Mouse (Mus musculus): ENCODE results near the gene Prdm11. TPM values are rescaled to one million over a fixed set of nuclear protein-coding genes. Genes with fewer than 3 reads are reported as not detected.

Gene Prdm11
- polyA plus RNA-seq, 1 experiment = 11.0 TPM

DNA sequence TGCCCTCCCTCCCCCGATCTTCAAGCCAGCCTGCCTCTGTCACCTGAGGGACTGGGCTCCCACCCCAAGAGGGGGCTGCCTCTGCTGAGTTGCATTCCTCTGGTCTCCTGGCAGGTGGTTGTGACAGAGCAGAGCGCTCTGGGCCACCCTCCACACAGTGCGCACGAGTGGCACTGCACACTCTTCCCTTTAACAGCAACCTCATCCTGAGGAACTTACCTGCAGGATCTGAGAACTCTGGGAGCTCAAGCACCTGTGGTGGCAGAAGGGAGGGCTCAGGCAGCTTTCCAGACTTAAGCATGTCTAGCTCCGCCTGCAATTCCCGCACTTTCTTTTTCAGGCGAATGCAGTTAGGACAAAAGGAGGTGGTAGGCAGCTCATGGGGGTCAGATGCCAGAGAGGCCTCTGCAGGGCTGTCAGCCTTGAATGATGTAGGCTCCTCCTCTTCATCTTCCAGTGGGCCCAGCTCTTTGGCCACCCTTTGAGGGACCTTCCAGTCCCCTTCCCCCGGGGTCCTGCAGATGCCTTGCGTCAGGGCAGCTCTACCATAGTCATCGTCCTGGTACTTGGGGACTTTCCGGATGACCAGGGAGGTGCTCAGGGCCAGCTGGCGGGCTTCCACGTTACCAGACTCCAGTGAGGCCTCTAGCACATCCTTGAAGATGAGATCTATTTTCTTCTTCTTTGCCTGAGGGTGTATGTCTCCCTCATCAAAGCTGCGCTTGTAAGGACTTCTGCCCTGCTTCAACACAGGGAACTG lies 70.8 kb downstream of the Prdm11 start:
- Histone ChIP-seq H3K4me3 (ENCODE audit: extremely low read depth, insufficient read depth, insufficient read length) (no peak overlapping the region), H3K27ac (ENCODE audit: insufficient read depth, low read length) (no peak overlapping the region), H3K36me3 (ENCODE audit: control insufficient read depth, insufficient read depth, low read length) (peaks cover 20% of the 10 kb centered on the region), H3K27me3 (ENCODE audit: control insufficient read depth, insufficient read depth, low read length) (no peaks in the 10 kb centered on the region), H3K4me1 (ENCODE audit: control insufficient read depth, insufficient read depth, insufficient read length) (no peaks in the 10 kb centered on the region)
- DNase-seq (ENCODE audit: low read depth in 1 of 2, low spot score in 2 of 2) = no peak
- TF ChIP-seq POLR2A (IDR thresholded peaks at IDR 0.05; ENCODE audit: low read depth, low read length) (no peak), CTCF (IDR thresholded peaks at IDR 0.05; ENCODE audit: extremely low read depth, insufficient read depth, insufficient read length, insufficient replicate concordance) (no peak)
- 88% methylated on average over 14 of the region's 14 CpGs for WGBS

DNA sequence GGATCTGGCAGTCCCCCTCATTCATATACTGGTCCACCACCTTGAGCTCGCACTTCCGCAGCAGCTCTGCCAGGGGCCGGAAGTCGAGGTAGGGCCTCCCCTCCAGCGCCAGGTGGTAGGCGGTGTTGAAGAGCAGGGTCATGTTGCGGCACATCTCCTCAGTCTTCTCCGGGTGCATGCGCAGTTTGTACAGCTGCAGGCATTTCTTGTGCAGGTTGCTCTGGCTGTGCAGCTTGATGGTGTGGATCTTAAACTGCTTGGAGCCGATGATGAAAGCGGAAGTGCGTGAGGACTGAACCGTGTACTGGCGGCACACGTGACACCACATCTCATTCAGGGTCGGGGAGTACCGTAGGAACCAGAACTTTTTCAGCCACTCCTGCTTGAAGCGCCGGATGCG lies 72.3 kb downstream of the Prdm11 start:
- H3K36me3 ChIP-seq (ENCODE audit: control insufficient read depth, insufficient read depth, low read length) = peaks cover 20% of the 10 kb centered on the region
- DNase-seq (ENCODE audit: low read depth in 1 of 2, low spot score in 2 of 2) = no peak
- WGBS = 95% methylated on average over 20 of the region's 20 CpGs
- TF ChIP-seq POLR2A (IDR thresholded peaks at IDR 0.05; ENCODE audit: low read depth, low read length) (no peak), CTCF (IDR thresholded peaks at IDR 0.05; ENCODE audit: extremely low read depth, insufficient read depth, insufficient read length, insufficient replicate concordance) (no peak)
- no peak overlapping the region for H3K27ac ChIP-seq (ENCODE audit: insufficient read depth, low read length)
- H3K27me3 ChIP-seq (ENCODE audit: control insufficient read depth, insufficient read depth, low read length) = no peaks in the 10 kb centered on the region
- H3K4me3 ChIP-seq (ENCODE audit: extremely low read depth, insufficient read depth, insufficient read length) = no peak overlapping the region
- no peaks in the 10 kb centered on the region for H3K4me1 ChIP-seq (ENCODE audit: control insufficient read depth, insufficient read depth, insufficient read length)

DNA sequence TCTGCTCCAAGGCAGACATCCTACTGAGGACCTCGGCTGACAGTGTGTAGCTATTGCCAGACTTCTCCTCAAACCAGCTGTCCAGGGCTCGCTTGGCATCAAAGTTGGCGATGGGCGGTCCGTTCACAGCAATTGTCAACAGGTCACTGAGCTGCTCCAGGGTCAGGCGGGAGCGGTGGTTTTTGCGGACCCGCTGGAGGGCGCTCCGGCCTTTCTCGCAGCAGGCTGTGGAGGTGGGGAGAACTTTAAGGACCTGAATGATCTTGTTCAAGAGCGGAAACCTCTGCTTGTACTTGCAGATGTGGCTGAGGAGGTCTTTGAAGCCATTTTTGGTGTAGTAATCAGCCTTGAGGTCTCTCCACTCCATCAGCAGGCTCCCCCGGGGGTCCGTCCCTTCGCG lies 73.9 kb downstream of the Prdm11 start:
- Histone ChIP-seq H3K36me3 (ENCODE audit: control insufficient read depth, insufficient read depth, low read length) (peaks cover 20% of the 10 kb centered on the region), H3K4me3 (ENCODE audit: extremely low read depth, insufficient read depth, insufficient read length) (no peak overlapping the region), H3K27ac (ENCODE audit: insufficient read depth, low read length) (no peak overlapping the region), H3K27me3 (ENCODE audit: control insufficient read depth, insufficient read depth, low read length) (no peaks in the 10 kb centered on the region), H3K4me1 (ENCODE audit: control insufficient read depth, insufficient read depth, insufficient read length) (no peaks in the 10 kb centered on the region)
- WGBS = 90% methylated on average over 17 of the region's 17 CpGs
- DNase-seq (ENCODE audit: low read depth in 1 of 2, low spot score in 2 of 2) = no peak
- TF ChIP-seq POLR2A (IDR thresholded peaks at IDR 0.05; ENCODE audit: low read depth, low read length) (no peak), CTCF (IDR thresholded peaks at IDR 0.05; ENCODE audit: extremely low read depth, insufficient read depth, insufficient read length, insufficient replicate concordance) (no peak)

DNA sequence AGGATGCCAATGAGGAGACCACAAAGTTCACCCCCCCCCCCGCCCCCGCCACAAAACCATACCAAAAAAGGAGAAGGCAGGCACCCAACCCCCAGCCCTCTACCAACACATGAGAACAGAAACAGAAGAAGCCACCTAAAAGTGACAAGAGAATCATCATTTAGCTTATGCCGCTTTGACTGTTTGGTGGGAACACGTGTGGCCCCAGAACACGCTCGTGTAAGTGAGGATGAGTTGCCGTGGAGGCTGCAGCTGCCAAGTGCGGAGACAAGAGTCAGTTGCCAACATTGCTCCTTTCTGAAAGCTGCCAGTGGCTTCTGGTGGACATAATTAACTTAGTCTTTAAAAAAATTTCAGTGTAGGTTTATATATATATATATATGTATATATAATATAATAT lies 74.4 kb downstream of the Prdm11 start:
- no peaks in the 10 kb centered on the region for H3K4me1 ChIP-seq (ENCODE audit: control insufficient read depth, insufficient read depth, insufficient read length)
- H3K27me3 ChIP-seq (ENCODE audit: control insufficient read depth, insufficient read depth, low read length) = no peaks in the 10 kb centered on the region
- WGBS = 48% methylated on average over 8 of the region's 8 CpGs
- peaks cover 20% of the 10 kb centered on the region for H3K36me3 ChIP-seq (ENCODE audit: control insufficient read depth, insufficient read depth, low read length)
- DNase-seq (ENCODE audit: low read depth in 1 of 2, low spot score in 2 of 2) = no peak
- no peak for TF ChIP-seq CTCF (IDR thresholded peaks at IDR 0.05; ENCODE audit: extremely low read depth, insufficient read depth, insufficient read length, insufficient replicate concordance)
- H3K4me3 ChIP-seq (ENCODE audit: extremely low read depth, insufficient read depth, insufficient read length) = no peak overlapping the region
- H3K27ac ChIP-seq (ENCODE audit: insufficient read depth, low read length) = no peak overlapping the region

DNA sequence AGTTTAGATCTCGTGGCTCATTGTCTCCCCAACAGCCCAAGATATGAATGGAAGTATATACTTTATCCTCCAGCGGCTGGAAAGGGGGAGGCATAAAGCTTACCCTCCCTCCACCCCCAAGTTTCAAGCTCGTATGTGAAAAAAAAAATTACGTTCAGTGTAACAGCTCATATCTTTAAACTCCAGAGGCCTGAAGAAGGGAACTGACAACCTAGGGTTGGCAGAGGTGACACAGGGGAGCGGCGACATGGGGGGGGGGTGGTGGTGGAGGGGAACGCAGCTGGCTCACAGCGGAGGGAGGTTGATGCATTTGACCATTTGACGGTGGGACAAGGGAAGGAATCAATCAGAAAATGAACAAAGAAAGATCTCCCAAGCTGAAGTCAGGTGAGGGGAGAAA lies 74.9 kb downstream of the Prdm11 start:
- WGBS = 39% methylated on average over 9 of the region's 9 CpGs
- DNase-seq (ENCODE audit: low read depth in 1 of 2, low spot score in 2 of 2) = no peak
- no peak overlapping the region for H3K4me3 ChIP-seq (ENCODE audit: extremely low read depth, insufficient read depth, insufficient read length)
- H3K4me1 ChIP-seq (ENCODE audit: control insufficient read depth, insufficient read depth, insufficient read length) = no peaks in the 10 kb centered on the region
- H3K36me3 ChIP-seq (ENCODE audit: control insufficient read depth, insufficient read depth, low read length) = peaks cover 18% of the 10 kb centered on the region
- TF ChIP-seq CTCF (IDR thresholded peaks at IDR 0.05; ENCODE audit: extremely low read depth, insufficient read depth, insufficient read length, insufficient replicate concordance) = no peak
- TF ChIP-seq POLR2A (IDR thresholded peaks at IDR 0.05; ENCODE audit: low read depth, low read length) = no peak
- H3K27me3 ChIP-seq (ENCODE audit: control insufficient read depth, insufficient read depth, low read length) = no peaks in the 10 kb centered on the region
- no peak overlapping the region for H3K27ac ChIP-seq (ENCODE audit: insufficient read depth, low read length)

DNA sequence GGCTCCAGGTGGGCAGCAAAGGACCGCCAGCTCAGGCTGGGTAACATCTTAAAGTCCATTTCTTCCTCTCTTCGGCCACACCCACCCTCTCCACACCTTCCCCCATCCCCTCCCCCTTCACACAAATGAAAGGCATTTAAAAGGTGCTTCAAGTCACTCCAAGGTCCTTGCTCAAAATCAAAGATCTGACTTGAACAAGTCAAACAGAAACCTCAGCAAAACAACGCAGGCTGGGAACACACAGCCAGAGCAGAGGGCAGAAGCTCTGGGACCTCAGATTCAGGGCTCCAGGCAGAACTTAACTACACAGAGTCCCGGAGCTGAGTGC lies 78.2 kb downstream of the Prdm11 start:
- Histone ChIP-seq H3K4me1 (ENCODE audit: control insufficient read depth, insufficient read depth, insufficient read length) (no peaks in the 10 kb centered on the region), H3K4me3 (ENCODE audit: extremely low read depth, insufficient read depth, insufficient read length) (no peak overlapping the region), H3K36me3 (ENCODE audit: control insufficient read depth, insufficient read depth, low read length) (peaks cover 6% of the 10 kb centered on the region), H3K27me3 (ENCODE audit: control insufficient read depth, insufficient read depth, low read length) (no peaks in the 10 kb centered on the region), H3K27ac (ENCODE audit: insufficient read depth, low read length) (no peak overlapping the region)
- 85% methylated on average over 4 of the region's 4 CpGs for WGBS
- TF ChIP-seq POLR2A (IDR thresholded peaks at IDR 0.05; ENCODE audit: low read depth, low read length) = no peak
- no peak for DNase-seq (ENCODE audit: low read depth in 1 of 2, low spot score in 2 of 2)

DNA sequence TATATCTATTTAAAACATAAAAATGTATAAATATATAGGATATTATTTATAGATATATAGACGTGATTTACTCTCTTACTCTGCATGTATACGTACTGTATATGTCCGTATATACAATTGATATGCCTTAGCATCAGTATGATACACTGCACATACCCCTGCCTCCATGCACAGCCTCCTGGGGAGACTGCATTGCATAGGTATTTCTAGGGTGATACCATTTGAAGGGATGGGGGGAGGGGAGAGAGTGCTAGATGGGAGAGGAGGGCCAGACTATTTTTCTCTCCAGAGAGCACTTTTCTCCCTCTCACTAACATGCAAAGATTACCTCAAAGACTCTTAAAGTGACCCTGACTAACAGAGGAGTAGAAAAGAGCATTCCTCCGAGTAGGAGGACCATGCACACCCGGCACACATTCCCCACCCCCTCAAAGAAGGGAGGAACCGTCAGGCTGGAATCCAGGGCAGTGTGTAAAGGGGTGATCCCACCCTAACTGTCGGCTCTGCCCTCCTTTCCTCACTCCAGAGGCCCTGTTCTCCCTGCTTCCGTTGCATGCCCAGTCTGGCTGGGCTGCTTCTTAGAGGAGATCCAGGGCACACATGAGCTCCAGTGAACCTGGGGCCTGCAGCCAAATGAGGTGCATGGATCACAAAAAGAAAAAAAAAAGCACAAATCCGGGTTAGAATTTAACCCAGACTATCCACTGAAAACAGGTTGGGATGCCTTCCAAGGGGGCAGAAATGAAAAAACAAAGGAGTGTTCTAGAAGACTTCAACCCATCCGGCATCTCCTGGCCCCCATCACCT lies 78.7 kb downstream of the Prdm11 start:
- H3K4me1 ChIP-seq (ENCODE audit: control insufficient read depth, insufficient read depth, insufficient read length) = no peaks in the 10 kb centered on the region
- H3K4me3 ChIP-seq (ENCODE audit: extremely low read depth, insufficient read depth, insufficient read length) = no peak overlapping the region
- no peak for DNase-seq (ENCODE audit: low read depth in 1 of 2, low spot score in 2 of 2)
- TF ChIP-seq POLR2A (IDR thresholded peaks at IDR 0.05; ENCODE audit: low read depth, low read length) = no peak
- TF ChIP-seq CTCF (IDR thresholded peaks at IDR 0.05; ENCODE audit: extremely low read depth, insufficient read depth, insufficient read length, insufficient replicate concordance) = no peak
- H3K36me3 ChIP-seq (ENCODE audit: control insufficient read depth, insufficient read depth, low read length) = peaks cover 4% of the 10 kb centered on the region
- H3K27me3 ChIP-seq (ENCODE audit: control insufficient read depth, insufficient read depth, low read length) = no peaks in the 10 kb centered on the region
- no peak overlapping the region for H3K27ac ChIP-seq (ENCODE audit: insufficient read depth, low read length)
- 78% methylated on average over 10 of the region's 10 CpGs for WGBS
